ENCODE assay signal across 18 mouse cellular contexts in genomic region chr3:107041718-107042117, GRCm38 (mm10). TPM values are rescaled to one million over a fixed set of nuclear protein-coding genes. Genes with fewer than 3 reads are reported as not detected.
DNase-seq lines count a peak whose midpoint lies in the region; ATAC-seq lines count a peak whose summit lies in the region.
"Had no signal": no experiment of that assay in that cellular context is flagged by ENCODE, and none has a peak within 500 bp of the region (broad histone marks: within the 10 kb centered on the region; RNA-seq: fewer than 3 reads in every experiment).

No protein-coding gene starts in this region.

- peak overlapping the region; percentile 32 for H3K4me2 ChIP-seq in hindbrain, embryonic 12.5 days (replicated peaks)
- peak overlapping the region; percentile 34 for H3K4me2 ChIP-seq in neural tube, embryonic 13.5 days
- H3K4me2 ChIP-seq in hindbrain, embryonic 16.5 days (ENCODE audit: low read length) = peak overlapping the region; percentile 58
- H3K4me2 ChIP-seq: liver, embryonic 13.5 days had no signal

- peaks cover 25% of the 10 kb centered on the region for H3K4me1 ChIP-seq in hindbrain, embryonic 12.5 days
- peaks cover 42% of the 10 kb centered on the region for H3K4me1 ChIP-seq in hindbrain, embryonic 10.5 days (replicated peaks)
- peaks cover 37% of the 10 kb centered on the region for H3K4me1 ChIP-seq in neural tube, embryonic 13.5 days (replicated peaks)
- H3K4me1 ChIP-seq in hindbrain, embryonic 16.5 days (ENCODE audit: control insufficient read depth, insufficient read depth, low read depth, low read length) = peaks cover 21% of the 10 kb centered on the region

- H3K9me3 ChIP-seq in hindbrain, embryonic 12.5 days (replicated peaks) = no peaks in the 10 kb centered on the region
- no peaks in the 10 kb centered on the region for H3K9me3 ChIP-seq in hindbrain, embryonic 10.5 days
- no peaks in the 10 kb centered on the region for H3K9me3 ChIP-seq in neural tube, embryonic 13.5 days
- H3K9me3 ChIP-seq in hindbrain, embryonic 16.5 days (ENCODE audit: control insufficient read depth, low read length) = no peaks in the 10 kb centered on the region
- H3K9me3 ChIP-seq: liver, embryonic 13.5 days had no signal

- no peak overlapping the region for H3K4me3 ChIP-seq in hindbrain, embryonic 12.5 days
- H3K4me3 ChIP-seq in hindbrain, embryonic 10.5 days = no peak overlapping the region
- H3K4me3 ChIP-seq in neural tube, embryonic 13.5 days = no peak overlapping the region
- H3K4me3 ChIP-seq in hindbrain, embryonic 16.5 days (ENCODE audit: low read length) = peak overlapping the region; percentile 28
- H3K4me3 ChIP-seq: liver, embryonic 13.5 days had no signal

- peaks cover 7% of the 10 kb centered on the region; the same call in 1 of the 2 replicates for H3K27me3 ChIP-seq in hindbrain, embryonic 12.5 days
- peaks cover 13% of the 10 kb centered on the region for H3K27me3 ChIP-seq in hindbrain, embryonic 10.5 days (ENCODE audit: insufficient read depth, poor library complexity, severe bottlenecking)
- peaks cover 12% of the 10 kb centered on the region for H3K27me3 ChIP-seq in neural tube, embryonic 13.5 days
- no peaks in the 10 kb centered on the region for H3K27me3 ChIP-seq in hindbrain, embryonic 16.5 days (replicated peaks; ENCODE audit: control insufficient read depth, insufficient read depth, low read length)

- no peak overlapping the region for H3K9ac ChIP-seq in hindbrain, embryonic 12.5 days
- H3K9ac ChIP-seq in neural tube, embryonic 13.5 days = no peak overlapping the region
- H3K9ac ChIP-seq in hindbrain, embryonic 16.5 days (ENCODE audit: low read depth, low read length) = no peak overlapping the region
- H3K9ac ChIP-seq: liver, embryonic 13.5 days had no signal

- 97% methylated on average over 1 of the region's 1 CpGs for WGBS in hindbrain, embryonic 12.5 days
- WGBS in hindbrain, embryonic 10.5 days = 88% methylated on average over 1 of the region's 1 CpGs
- 77% methylated on average over 1 of the region's 1 CpGs for WGBS in neural tube, embryonic 13.5 days
- 78% methylated on average over 1 of the region's 1 CpGs for WGBS in hindbrain, embryonic 16.5 days

- no peak for DNase-seq in hindbrain, embryonic 10.5 days (ENCODE audit: low spot score)
- DNase-seq in neural tube, embryonic 10.5 days (ENCODE audit: extremely low spot score, low spot score) = no peak
- DNase-seq in heart, adult 8-10 months (ENCODE audit: low spot score) = no peak
- no peak for DNase-seq in cerebellum, postnatal 10 days
- DNase-seq: adrenal gland, adult 8-10 months; cerebellum, adult 18-20 months; heart, adult 11 months; kidney, adult 9 months; liver, embryonic 13.5 days had no signal

- no peaks in the 10 kb centered on the region for H3K36me3 ChIP-seq in hindbrain, embryonic 12.5 days
- peaks cover 4% of the 10 kb centered on the region; the same call in 1 of the 2 replicates for H3K36me3 ChIP-seq in hindbrain, embryonic 10.5 days
- no peaks in the 10 kb centered on the region for H3K36me3 ChIP-seq in neural tube, embryonic 13.5 days
- H3K36me3 ChIP-seq in hindbrain, embryonic 16.5 days (ENCODE audit: control insufficient read depth, insufficient read depth, low read length) = peaks cover 2% of the 10 kb centered on the region; the same call in 1 of the 2 replicates
- H3K36me3 ChIP-seq: liver, embryonic 13.5 days had no signal

- no peak overlapping the region for H3K27ac ChIP-seq in hindbrain, embryonic 12.5 days
- no peak overlapping the region for H3K27ac ChIP-seq in hindbrain, embryonic 10.5 days
- no peak overlapping the region for H3K27ac ChIP-seq in neural tube, embryonic 13.5 days (replicated peaks)
- H3K27ac ChIP-seq in hindbrain, embryonic 16.5 days (ENCODE audit: low read depth, low read length) = no peak overlapping the region
- H3K27ac ChIP-seq: liver, embryonic 13.5 days; stomach, postnatal 0 days had no signal

- ATAC-seq in hindbrain, embryonic 12.5 days (ENCODE audit: low FRiP score) = no peak
- ATAC-seq in neural tube, embryonic 13.5 days (ENCODE audit: low read depth) = no peak
- no peak for ATAC-seq in hindbrain, embryonic 16.5 days
- no peak for ATAC-seq in monocyte, adult 5-6 weeks (replicated peaks; ENCODE audit: insufficient number of reproducible peaks, low FRiP score, low TSS enrichment, poor library complexity, severe bottlenecking)
- ATAC-seq: lung, postnatal 0 days had no signal

RNA-seq across cellular contexts. Expression of gene Kcna3, which starts 5.7 kb away (rescaled TPM):
- polyA plus RNA-seq in hindbrain, embryonic 12.5 days (2016; fragmentation: Nextera tagmentation; extraction: Ambion mirVana) = 8.1 and 8.3 TPM in 2 replicates
- 3.1 and 3.5 TPM in 2 replicates for polyA plus RNA-seq in hindbrain, embryonic 10.5 days (2016; fragmentation: Nextera tagmentation; extraction: Ambion mirVana)
- polyA plus RNA-seq in neural tube, embryonic 13.5 days (2015; fragmentation: Nextera tagmentation; extraction: Ambion mirVana) = 2.8 and 3.9 TPM in 2 replicates
- 10.3 and 11.3 TPM in 2 replicates for polyA plus RNA-seq in hindbrain, embryonic 16.5 days (2015; fragmentation: Nextera tagmentation; extraction: Ambion mirVana)
- under 1 TPM; 0.27 to 0.69 (median 0.34) TPM for total RNA-seq in heart, adult 8-10 months (2022)
- 5.3 to 23.6 TPM (median 8.3 TPM) in 3 replicates for total RNA-seq in monocyte, adult 5-6 weeks (2017)
- total RNA-seq: gastrocnemius, adult 8-10 months had no signal

RNA-seq across cellular contexts. Expression of gene Kcna2, which starts 59.2 kb away (rescaled TPM):
- 0.57 and 0.67 TPM in 2 replicates for polyA plus RNA-seq in hindbrain, embryonic 12.5 days (2016; fragmentation: Nextera tagmentation; extraction: Ambion mirVana)
- polyA plus RNA-seq in hindbrain, embryonic 10.5 days (2016; fragmentation: Nextera tagmentation; extraction: Ambion mirVana) = 0.07 and 0.09 TPM in 2 replicates
- polyA plus RNA-seq in neural tube, embryonic 13.5 days (2015; fragmentation: Nextera tagmentation; extraction: Ambion mirVana) = 1.5 and 1.9 TPM in 2 replicates
- 1.9 and 2.6 TPM in 2 replicates for polyA plus RNA-seq in hindbrain, embryonic 16.5 days (2015; fragmentation: Nextera tagmentation; extraction: Ambion mirVana)
- 1 to 10 TPM; 1.2 to 1.7 (median 1.3) TPM for total RNA-seq in heart, adult 8-10 months (2022)
- total RNA-seq in monocyte, adult 5-6 weeks (2017) = 0.10 TPM in 1 of 3 replicates, not detected in the others
- total RNA-seq: megakaryocyte progenitor cell, adult 5-6 weeks had no signal
- polyA plus RNA-seq: limb, embryonic 11.5 days had no signal
